Mouse (Mus musculus) liver, embryonic 14.5 days (tissue): ENCODE measurements around the gene Lcn2. TPM values are rescaled to one million over a fixed set of nuclear protein-coding genes. Genes with fewer than 3 reads are reported as not detected.
A peak's percentile ranks its signal among the peaks of the same experiment; 100 is the strongest.

Experiments
- ATAC-seq: fragments of 200-750 bp; cut with Nextera tagmentation; 2 replicates; pipeline ENCODE4 v1.8.0; 2017; ENCODE audit warnings: moderate number of reproducible peaks, mild to moderate bottlenecking, moderate library complexity; ENCODE audit not compliant: insufficient read depth
- DNase-seq, 3 experiments: peaks; one replicate each; pipeline ENCODE4 v3.0.0-alpha.2; 2012 to 2013; ENCODE audit warnings: low read depth in 3 of 3, low spot score in 3 of 3
- H3K27ac ChIP-seq: fragments of 300-500 bp; sonication (generic); 2 replicates; pipeline ENCODE4 v1.5.1; 2014; ENCODE audit warnings: moderate library complexity, mild to moderate bottlenecking, control low read depth, inconsistent platforms
- H3K27me3 ChIP-seq: fragments of 300-500 bp; sonication (generic); 2 replicates; pipeline ENCODE4 v1.6.1; 2014; ENCODE audit warnings: mild to moderate bottlenecking, low read length, moderate library complexity; ENCODE audit not compliant: control insufficient read depth, insufficient read depth
- H3K36me3 ChIP-seq: fragments of 300-500 bp; sonication (generic); replicated peaks from 2 replicates; pipeline ENCODE4 v1.6.1; 2014; ENCODE audit warnings: low read depth; ENCODE audit not compliant: control insufficient read depth, insufficient read depth
- H3K4me1 ChIP-seq, 2 experiments: fragments of 200-500 bp in 1 of 2; fragments of 300-500 bp in 1 of 2; sonication (generic) in 1 of 2; replicated peaks; 2 replicates each; pipeline ENCODE4 v1.6.1; 2012 to 2014; ENCODE audit warnings: antibody characterized with exemption in 1 of 2, inconsistent platforms in 1 of 2, low read length in 1 of 2; ENCODE audit not compliant: control insufficient read depth in 2 of 2, insufficient read depth in 2 of 2
- H3K4me2 ChIP-seq: fragments of 300-500 bp; sonication (generic); 2 replicates; pipeline ENCODE4 v1.6.1; 2014; ENCODE audit warnings: low read depth, mild to moderate bottlenecking, control low read depth, moderate library complexity
- H3K4me3 ChIP-seq, 2 experiments: fragments of 200-500 bp in 1 of 2; fragments of 300-500 bp in 1 of 2; sonication (generic) in 1 of 2; 2 replicates each; pipeline ENCODE4 v1.5.1; 2012 to 2014; ENCODE audit warnings: low read depth in 2 of 2, low read length in 2 of 2, mild to moderate bottlenecking in 2 of 2, control low read depth in 1 of 2, inconsistent platforms in 1 of 2, moderate library complexity in 1 of 2; ENCODE audit not compliant: insufficient read depth in 1 of 2
- H3K9ac ChIP-seq: fragments of 300-500 bp; sonication (generic); replicated peaks from 2 replicates; pipeline ENCODE4 v1.6.1; 2014; ENCODE audit warnings: mild to moderate bottlenecking, control low read depth, moderate library complexity
- H3K9me3 ChIP-seq: fragments of 300-500 bp; sonication (generic); 2 replicates; pipeline ENCODE4 v1.6.1; 2016; ENCODE audit warnings: low read length, mixed read lengths; ENCODE audit not compliant: control insufficient read depth
- CTCF ChIP-seq: IDR thresholded peaks from 2 replicates; pipeline ENCODE4 v1.5.1; 2016; ENCODE audit warnings: antibody characterized with exemption, low read depth, control low read depth
- EP300 ChIP-seq: IDR thresholded peaks from 2 replicates; pipeline ENCODE4 v1.6.1; 2016; ENCODE audit warnings: antibody characterized with exemption, low read depth
- WGBS: fragments of 180-500 bp; shearing (Covaris S2); extraction: QIAGEN DNeasy Blood & Tissue Kit; methylation state at CpG from one replicate; pipeline ENCODE4 v1.1.7; 2014; ENCODE audit not compliant: insufficient replicate concordance; 5-methylcytosine and 5-hydroxymethylcytosine counted together
- polyA plus RNA-seq, 2 experiments: library from polyadenylated mRNA; depleted of rRNA in 1 of 2; stranded (reverse) in 1 of 2; unstranded in 1 of 2; fragments of >200 nt; fragmentation: Nextera tagmentation in 1 of 2; extraction: Ambion mirVana in 1 of 2; gene quantifications; 2 replicates each; pipeline versions ENCODE4 v1.2.1 to v1.2.3; 2012 to 2014

Lcn2 gene
- polyA plus RNA-seq, 2 experiments, result 29.8 to 65.1 TPM

DNA sequence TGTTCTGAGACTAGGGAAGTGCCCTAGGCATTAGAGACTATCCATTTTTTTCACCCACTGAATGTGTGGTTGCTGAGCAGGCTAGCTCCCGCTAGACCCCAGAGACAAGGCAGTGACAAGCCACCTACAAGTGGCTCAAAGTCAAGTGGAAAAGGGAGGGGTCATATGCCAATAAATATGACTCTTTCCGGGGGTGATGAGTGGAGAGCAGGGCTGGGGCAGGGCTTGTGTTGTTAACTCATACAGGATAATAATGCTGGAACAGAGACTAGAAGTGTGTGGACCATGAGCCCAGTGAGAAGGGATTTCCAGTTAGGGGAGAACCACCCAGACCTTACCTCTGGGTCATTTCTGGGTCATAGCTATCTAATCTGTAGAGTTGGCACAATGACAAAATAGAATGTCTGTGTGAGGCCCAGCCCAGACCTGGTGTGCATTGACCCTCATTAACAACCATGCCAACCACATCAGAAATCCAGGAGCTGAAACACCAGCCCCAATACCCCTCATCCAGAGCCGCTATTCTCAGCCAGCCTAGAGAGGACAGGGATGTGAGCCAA is 33.6 kb downstream of the Lcn2 start:
- Histone ChIP-seq H3K27me3 (peaks cover 22% of the 10 kb centered on the region), H3K36me3 (no peaks in the 10 kb centered on the region), H3K27ac (no peak overlapping the region), H3K4me1 (peaks cover 2 to 5% of the 10 kb centered on the region in 2 experiments; a peak in 2 of 4 replicates), H3K9me3 (no peaks in the 10 kb centered on the region), H3K4me3 (no peak overlapping the region), H3K4me2 (no peak overlapping the region), H3K9ac (no peak overlapping the region)
- no peak for ATAC-seq
- 69% methylated on average over 3 of the region's 3 CpGs for WGBS
- DNase-seq, result no peak
- no peak for TF ChIP-seq EP300
- TF ChIP-seq CTCF, result no peak

DNA sequence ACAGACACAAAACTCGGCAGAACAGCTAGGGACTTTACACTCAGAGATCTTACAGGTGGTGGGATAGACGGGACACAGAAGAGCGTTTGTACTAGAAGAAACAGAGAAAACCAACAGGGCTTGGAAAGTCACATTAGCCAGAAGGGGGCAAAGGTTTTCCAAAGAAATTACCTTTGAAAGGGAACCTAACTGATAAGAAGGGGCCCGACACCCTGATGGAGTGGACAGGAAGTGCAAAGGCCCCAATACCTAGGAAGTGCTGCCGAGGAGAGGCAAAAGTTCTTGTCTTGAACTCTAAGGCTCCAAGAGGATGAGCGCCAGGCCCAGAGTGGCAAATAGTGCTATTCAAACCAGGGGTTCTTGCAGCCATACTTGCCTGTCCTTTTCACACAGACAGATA is 34.2 kb downstream of the Lcn2 start:
- TF ChIP-seq CTCF, result no peak
- no peak for TF ChIP-seq EP300
- DNase-seq (no peak), ATAC-seq (no peak)
- H3K27me3 ChIP-seq, result peaks cover 22% of the 10 kb centered on the region
- H3K27ac ChIP-seq, result no peak overlapping the region
- no peak overlapping the region for H3K4me3 ChIP-seq
- WGBS, result 47% methylated on average over 6 of the region's 6 CpGs
- H3K36me3 ChIP-seq, result no peaks in the 10 kb centered on the region
- peak overlapping the region; percentile 65 for H3K4me2 ChIP-seq
- no peaks in the 10 kb centered on the region for H3K9me3 ChIP-seq
- no peak overlapping the region for H3K9ac ChIP-seq
- peaks cover 2 to 5% of the 10 kb centered on the region in 2 experiments; a peak in 2 of 4 replicates for H3K4me1 ChIP-seq

DNA sequence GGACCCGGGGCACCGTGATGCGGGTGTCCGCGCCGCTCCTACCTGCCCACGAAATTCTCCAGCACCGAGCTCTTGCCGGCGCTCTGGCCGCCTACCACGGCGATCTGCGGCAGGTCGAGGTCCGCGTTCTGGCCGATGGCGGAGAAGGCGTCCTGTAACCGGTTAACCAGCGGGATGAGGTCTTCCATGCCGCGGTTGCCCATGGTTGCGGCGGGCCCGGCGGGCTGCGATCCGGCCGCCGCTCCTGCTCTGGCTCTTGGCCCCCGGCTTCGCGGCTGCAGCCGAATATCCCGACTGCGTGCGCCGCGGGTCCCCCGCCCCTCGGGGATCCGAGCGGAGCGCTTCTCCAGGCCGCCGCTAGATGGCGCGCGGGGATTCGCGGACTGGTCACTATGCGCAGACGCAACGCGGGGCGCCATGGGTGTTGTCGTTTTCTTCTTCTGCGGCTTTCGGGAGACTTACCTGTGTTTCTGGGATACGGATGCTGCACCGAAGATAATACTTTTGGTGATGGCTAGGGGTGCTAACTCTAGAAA is 35.0 kb downstream of the Lcn2 start, which contains the start of gene Dnm1:
Gene Dnm1 (minus strand): TSS at position 332 of the 536 bp plus-strand sequence.
- ATAC-seq, result peak; percentile 65; the same call in 1 of the 2 replicates
- Histone ChIP-seq H3K36me3 (no peaks in the 10 kb centered on the region), H3K4me1 (peaks cover 2 to 5% of the 10 kb centered on the region in 2 experiments; a peak in 2 of 4 replicates), H3K9me3 (no peaks in the 10 kb centered on the region), H3K4me2 (peak within 1 kb of the TSS; percentile 65), H3K27ac (no peak within 1 kb of the TSS), H3K27me3 (peaks cover 22% of the 10 kb centered on the region), H3K4me3 (peak within 1 kb of the TSS; percentile 20 to 50), H3K9ac (no peak within 1 kb of the TSS)
- WGBS, result under 1% methylated on average over 63 of the region's 63 CpGs
- TF ChIP-seq CTCF (peak; percentile 92), EP300 (no peak)
- DNase-seq, result peak; percentile 59 to 61 (median 61)

DNA sequence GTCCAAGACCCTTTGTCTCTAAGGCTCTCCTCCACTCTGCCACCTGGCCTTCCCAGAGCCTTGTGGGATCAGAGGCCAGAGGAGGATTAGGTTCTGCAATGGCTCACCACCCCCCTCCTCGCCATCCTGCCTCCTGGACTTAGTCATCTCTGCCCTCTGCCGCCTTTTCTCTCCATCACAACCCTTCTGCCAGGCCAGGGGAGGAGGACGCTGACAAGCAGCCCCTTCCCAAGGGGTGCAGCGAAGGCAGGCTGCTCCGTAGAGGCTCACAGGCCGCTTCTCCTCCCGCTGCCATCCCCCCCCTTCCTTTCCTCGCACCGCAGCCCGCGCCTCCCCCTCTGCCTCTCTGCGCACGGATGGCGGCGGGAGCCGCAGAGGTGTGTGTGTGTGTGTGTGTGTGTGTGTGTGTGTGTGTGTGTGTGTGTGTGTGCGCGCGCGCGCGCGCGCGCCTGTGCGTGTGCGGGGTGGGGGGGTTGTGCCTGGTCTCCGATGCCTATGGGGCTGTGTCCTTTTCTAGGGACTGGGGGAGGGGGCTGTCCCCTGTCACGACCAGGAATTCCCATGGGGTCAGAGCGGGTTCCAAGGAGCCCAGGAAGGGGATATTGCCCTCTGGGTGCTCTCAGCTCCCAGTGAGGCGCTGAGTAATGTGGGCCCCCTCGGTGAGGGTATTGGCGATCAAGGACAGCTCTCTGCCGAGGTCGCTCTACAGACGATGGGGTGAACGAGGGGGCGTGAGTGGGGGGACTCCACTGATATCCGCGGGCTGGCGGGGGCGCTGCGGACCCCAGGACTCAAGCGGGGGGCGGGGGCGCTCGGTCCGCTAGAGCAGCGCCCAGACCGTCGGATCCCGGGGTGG is 35.7 kb downstream of the Lcn2 start, which contains the start of gene Ciz1:
Gene Ciz1 (plus strand): TSS at position 177 of the 856 bp plus-strand sequence.
- TF ChIP-seq CTCF, result no peak
- Histone ChIP-seq H3K4me3 (peak within 1 kb of the TSS; percentile 20 to 50), H3K27me3 (peaks cover 22% of the 10 kb centered on the region), H3K4me2 (peak within 1 kb of the TSS; percentile 65), H3K36me3 (no peaks in the 10 kb centered on the region), H3K4me1 (peaks cover 2 to 5% of the 10 kb centered on the region in 2 experiments; a peak in 2 of 4 replicates), H3K9me3 (no peaks in the 10 kb centered on the region), H3K27ac (no peak within 1 kb of the TSS), H3K9ac (no peak within 1 kb of the TSS)
- no peak for DNase-seq
- ATAC-seq, result no peak
- 2% methylated on average over 52 of the region's 52 CpGs for WGBS
